Mouse (Mus musculus) lung, postnatal 0 days (tissue): ENCODE measurements around the gene Pls1.

ENCODE experiments used
- CTCF ChIP-seq: IDR thresholded peaks from 2 replicates; pipeline ENCODE4 v1.5.1; 2016; ENCODE audit warnings: antibody characterized with exemption, mild to moderate bottlenecking
- EP300 ChIP-seq: IDR thresholded peaks from 2 replicates; pipeline ENCODE4 v1.6.1; 2016; ENCODE audit warnings: antibody characterized with exemption, mild to moderate bottlenecking, control low read depth

DNA sequence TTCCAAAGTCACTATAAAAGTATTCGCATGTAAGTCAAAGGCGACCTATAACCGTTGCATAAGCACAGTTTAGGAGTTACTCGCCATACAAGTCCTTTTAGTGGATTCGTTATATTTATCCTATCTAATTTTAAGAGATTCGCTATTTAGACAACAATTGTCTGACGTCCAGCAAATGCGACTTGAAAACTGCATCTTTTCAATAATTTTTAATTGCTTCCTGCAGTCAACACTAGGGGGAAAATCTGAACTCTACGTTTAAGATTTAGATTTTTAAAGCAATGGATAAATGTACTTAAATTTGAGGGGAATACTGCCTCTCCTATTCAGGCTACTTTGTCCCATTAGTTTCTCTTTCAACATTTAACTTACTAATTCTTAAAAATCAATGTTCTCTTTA is 94.4 kb downstream of the Pls1 start:
- no peak for TF ChIP-seq CTCF
- TF ChIP-seq EP300, result no peak
